Mouse (Mus musculus) natural killer cell, adult 2 months (primary cell): Measurements from ENCODE around the gene R3hdm2.

Experiments used
- DNase-seq, 2 experiments: peaks; one replicate each; pipeline ENCODE4 v3.0.0; 2022; ENCODE audit warnings: low spot score in 2 of 2

The R3hdm2 gene

GRCm38 (mm10) chr10:127517941-127518340 is 137.8 kb downstream of the R3hdm2 start:
- DNase-seq = no peak

- no peak for DNase-seq
These were observed 139.0 kb downstream of the R3hdm2 start for GRCm38 (mm10) chr10:127519041-127519701.

GRCm38 (mm10) chr10:127519903-127520713 is 140.0 kb downstream of the R3hdm2 start:
- DNase-seq = no peak

- DNase-seq = no peak
These were observed 140.7 kb downstream of the R3hdm2 start for GRCm38 (mm10) chr10:127520714-127521357.

- no peak for DNase-seq
These were observed 141.5 kb downstream of the R3hdm2 start for GRCm38 (mm10) chr10:127521611-127522080.

GRCm38 (mm10) chr10:127522088-127522581 is 142.0 kb downstream of the R3hdm2 start, which contains the start of gene Shmt2:
Gene Shmt2 (minus strand): TSS chr10:127522444.
- DNase-seq = peak; percentile 73 to 81

- no peak for DNase-seq
These were observed 144.6 kb downstream of the R3hdm2 start for GRCm38 (mm10) chr10:127524646-127525255.

GRCm38 (mm10) chr10:127526048-127526447 is 145.9 kb downstream of the R3hdm2 start:
- no peak for DNase-seq

GRCm38 (mm10) chr10:127526681-127527080 is 146.6 kb downstream of the R3hdm2 start:
- peak in 1 of 2 experiments; percentile 35 for DNase-seq

GRCm38 (mm10) chr10:127527481-127527880 is 147.4 kb downstream of the R3hdm2 start:
- DNase-seq = no peak

- no peak for DNase-seq
These were observed 150.8 kb downstream of the R3hdm2 start for GRCm38 (mm10) chr10:127530945-127531344.

- DNase-seq = no peak
These were observed 151.4 kb downstream of the R3hdm2 start for GRCm38 (mm10) chr10:127531548-127531947.

- no peak for DNase-seq
These were observed 154.2 kb downstream of the R3hdm2 start, which contains the start of gene Nxph4 for GRCm38 (mm10) chr10:127534036-127534928. Gene Nxph4 (minus strand): TSS chr10:127534559.

GRCm38 (mm10) chr10:127534929-127535384 is 154.8 kb downstream of the R3hdm2 start:
- DNase-seq = no peak

- peak in 1 of 2 experiments; percentile 37 for DNase-seq
These were observed 156.6 kb downstream of the R3hdm2 start for GRCm38 (mm10) chr10:127536586-127537314.

- peak; percentile 59 to 68 for DNase-seq
These were observed 157.9 kb downstream of the R3hdm2 start for GRCm38 (mm10) chr10:127537854-127538583.

- no peak for DNase-seq
These were observed 161.4 kb downstream of the R3hdm2 start for GRCm38 (mm10) chr10:127541510-127541909.

- no peak for DNase-seq
These were observed 162.0 kb downstream of the R3hdm2 start for GRCm38 (mm10) chr10:127542084-127542483.

GRCm38 (mm10) chr10:127542720-127543119 is 162.6 kb downstream of the R3hdm2 start:
- no peak for DNase-seq
